Mouse (Mus musculus): ENCODE measurements at regions not wholly inside any gene's neighbourhood (a gene's known extent, or its start where the extent isn't known, plus 50 kb on each side); places are given as distances from the start of the nearest gene placed in this dataset.

GRCm38 (mm10) chr7:58399651-58400050, 256.3 kb upstream of the Atp10a start:
- peak overlapping the region; percentile 69 for H3K4me2 ChIP-seq (replicated peaks)
- H3K9me3 ChIP-seq (ENCODE audit: control insufficient read depth, low read length): no peaks in the 10 kb centered on the region
- ATAC-seq (ENCODE audit: low FRiP score) (no peak), DNase-seq (ENCODE audit: low spot score) (no peak)
- peak overlapping the region; percentile 51 for H3K9ac ChIP-seq
- H3K36me3 ChIP-seq (replicated peaks; ENCODE audit: control insufficient read depth, insufficient read depth): no peaks in the 10 kb centered on the region
- peak overlapping the region; percentile 71 for H3K27ac ChIP-seq
- H3K27me3 ChIP-seq (ENCODE audit: control insufficient read depth, insufficient read depth, low read length): no peaks in the 10 kb centered on the region
- 40% methylated on average over 5 of the region's 5 CpGs for WGBS
- H3K4me1 ChIP-seq (replicated peaks; ENCODE audit: control insufficient read depth, insufficient read depth, low read length): peaks cover 16% of the 10 kb centered on the region
- peak overlapping the region; percentile 52 for H3K4me3 ChIP-seq (replicated peaks; ENCODE audit: low read length)

DNA sequence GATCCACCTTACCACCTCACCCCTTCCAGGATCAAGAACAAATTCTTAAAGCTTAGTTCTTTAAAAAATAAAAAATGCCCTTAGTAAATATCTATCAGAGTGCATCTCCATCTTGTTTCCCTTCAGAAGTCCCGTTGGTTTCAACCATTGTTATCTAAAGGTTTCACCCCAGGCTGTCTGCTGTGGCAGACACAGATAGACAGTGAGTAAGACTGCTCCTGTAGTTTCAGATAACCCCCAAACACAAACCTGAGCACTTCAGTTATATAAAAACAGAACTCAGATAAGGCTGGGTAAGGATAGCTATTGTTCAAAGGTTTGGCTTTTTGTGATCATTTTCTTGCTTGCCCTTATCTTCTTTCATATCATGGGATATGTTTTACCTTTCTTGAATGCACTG, 255.4 kb upstream of the Atp10a start:
- no peak for DNase-seq (ENCODE audit: low spot score)
- WGBS: 90% methylated on average over 1 of the region's 1 CpGs
- no peak overlapping the region for H3K4me3 ChIP-seq (replicated peaks; ENCODE audit: low read length)
- H3K4me2 ChIP-seq (replicated peaks): no peak overlapping the region
- H3K36me3 ChIP-seq (replicated peaks; ENCODE audit: control insufficient read depth, insufficient read depth): no peaks in the 10 kb centered on the region
- H3K9ac ChIP-seq: no peak overlapping the region
- H3K27ac ChIP-seq: no peak overlapping the region
- H3K9me3 ChIP-seq (ENCODE audit: control insufficient read depth, low read length): no peaks in the 10 kb centered on the region
- H3K4me1 ChIP-seq (replicated peaks; ENCODE audit: control insufficient read depth, insufficient read depth, low read length): peaks cover 16% of the 10 kb centered on the region
- no peaks in the 10 kb centered on the region for H3K27me3 ChIP-seq (ENCODE audit: control insufficient read depth, insufficient read depth, low read length)
- ATAC-seq (ENCODE audit: low FRiP score): no peak

- DNase-seq (ENCODE audit: low spot score) (no peak), ATAC-seq (ENCODE audit: low FRiP score) (no peak)
- Histone ChIP-seq H3K9me3 (ENCODE audit: control insufficient read depth, low read length) (no peaks in the 10 kb centered on the region), H3K4me3 (replicated peaks; ENCODE audit: low read length) (no peak overlapping the region), H3K9ac (no peak overlapping the region), H3K27me3 (ENCODE audit: control insufficient read depth, insufficient read depth, low read length) (no peaks in the 10 kb centered on the region), H3K27ac (no peak overlapping the region), H3K36me3 (replicated peaks; ENCODE audit: control insufficient read depth, insufficient read depth) (no peaks in the 10 kb centered on the region), H3K4me1 (replicated peaks; ENCODE audit: control insufficient read depth, insufficient read depth, low read length) (no peaks in the 10 kb centered on the region), H3K4me2 (replicated peaks) (no peak overlapping the region)
- 73% methylated on average over 2 of the region's 2 CpGs for WGBS
Observed at GRCm38 (mm10) chr7:58436888-58437625, 218.9 kb upstream of the Atp10a start.

DNA sequence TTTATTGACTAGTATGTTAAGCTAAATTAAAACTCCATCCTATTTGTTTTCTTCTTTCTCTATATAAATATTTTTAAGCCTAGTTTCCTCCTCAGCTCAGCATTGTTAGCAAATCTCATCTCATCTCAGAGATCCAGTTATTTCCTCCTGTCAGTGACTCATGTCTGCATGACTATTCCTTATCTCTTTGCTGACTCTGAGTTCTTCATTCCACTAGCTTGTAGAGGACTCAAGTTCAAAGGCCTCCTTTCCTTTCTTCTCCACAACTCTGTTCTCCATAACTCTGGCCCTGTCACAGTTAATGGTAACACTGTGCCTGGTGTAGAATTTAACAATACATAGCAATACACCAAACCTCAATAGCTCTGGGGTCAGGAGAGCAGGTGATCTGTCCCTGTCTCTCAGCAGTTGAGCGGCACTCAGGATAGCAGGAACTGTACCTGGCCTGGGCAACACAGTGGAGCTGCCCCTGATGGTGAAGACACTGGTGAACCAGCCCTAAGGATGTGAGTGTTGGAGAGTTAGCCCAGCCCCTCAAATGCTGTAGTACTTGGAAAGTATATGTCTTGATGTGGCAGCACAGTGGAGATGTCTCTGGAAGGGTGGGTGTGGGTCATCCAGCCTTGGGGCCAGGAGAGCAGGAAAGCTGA, 213.3 kb upstream of the Atp10a start:
- DNase-seq (ENCODE audit: low spot score): no peak
- no peak for ATAC-seq (ENCODE audit: low FRiP score)
- no peaks in the 10 kb centered on the region for H3K27me3 ChIP-seq (ENCODE audit: control insufficient read depth, insufficient read depth, low read length)
- no peak overlapping the region for H3K4me3 ChIP-seq (replicated peaks; ENCODE audit: low read length)
- no peak overlapping the region for H3K27ac ChIP-seq
- no peaks in the 10 kb centered on the region for H3K9me3 ChIP-seq (ENCODE audit: control insufficient read depth, low read length)
- WGBS: 97% methylated on average over 1 of the region's 1 CpGs
- no peaks in the 10 kb centered on the region for H3K36me3 ChIP-seq (replicated peaks; ENCODE audit: control insufficient read depth, insufficient read depth)
- no peak overlapping the region for H3K9ac ChIP-seq
- H3K4me1 ChIP-seq (replicated peaks; ENCODE audit: control insufficient read depth, insufficient read depth, low read length): no peaks in the 10 kb centered on the region
- H3K4me2 ChIP-seq (replicated peaks): no peak overlapping the region

GRCm38 (mm10) chr7:58443297-58443696, 212.7 kb upstream of the Atp10a start:
- Histone ChIP-seq H3K27me3 (ENCODE audit: control insufficient read depth, insufficient read depth, low read length) (no peaks in the 10 kb centered on the region), H3K36me3 (replicated peaks; ENCODE audit: control insufficient read depth, insufficient read depth) (no peaks in the 10 kb centered on the region), H3K4me3 (replicated peaks; ENCODE audit: low read length) (no peak overlapping the region), H3K4me2 (replicated peaks) (no peak overlapping the region), H3K27ac (no peak overlapping the region), H3K4me1 (replicated peaks; ENCODE audit: control insufficient read depth, insufficient read depth, low read length) (no peaks in the 10 kb centered on the region), H3K9me3 (ENCODE audit: control insufficient read depth, low read length) (no peaks in the 10 kb centered on the region), H3K9ac (no peak overlapping the region)
- 83% methylated on average over 3 of the region's 3 CpGs for WGBS
- no peak for DNase-seq (ENCODE audit: low spot score)
- ATAC-seq (ENCODE audit: low FRiP score): no peak

DNA sequence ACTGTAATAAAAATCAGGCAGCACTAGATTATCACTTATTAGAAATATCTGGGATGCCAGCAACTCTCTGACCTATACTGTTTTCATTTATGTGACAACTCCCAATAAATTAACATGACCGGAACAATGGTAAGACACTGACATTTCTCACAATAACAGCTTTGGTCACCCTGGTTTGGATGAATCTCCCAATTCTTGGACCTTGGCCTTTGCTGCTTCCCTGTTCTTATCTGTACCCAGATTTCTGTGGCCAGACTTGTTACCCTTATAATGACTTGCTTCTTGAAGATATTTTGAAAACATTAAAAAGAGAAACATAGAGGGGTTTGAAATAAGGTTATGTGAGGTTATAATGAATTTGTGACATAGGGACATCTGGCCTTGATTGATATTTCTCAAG, 210.2 kb upstream of the Atp10a start:
- Histone ChIP-seq H3K9ac (no peak overlapping the region), H3K27me3 (ENCODE audit: control insufficient read depth, insufficient read depth, low read length) (no peaks in the 10 kb centered on the region), H3K4me3 (replicated peaks; ENCODE audit: low read length) (no peak overlapping the region), H3K27ac (no peak overlapping the region), H3K36me3 (replicated peaks; ENCODE audit: control insufficient read depth, insufficient read depth) (no peaks in the 10 kb centered on the region), H3K4me2 (replicated peaks) (no peak overlapping the region), H3K9me3 (ENCODE audit: control insufficient read depth, low read length) (no peaks in the 10 kb centered on the region), H3K4me1 (replicated peaks; ENCODE audit: control insufficient read depth, insufficient read depth, low read length) (no peaks in the 10 kb centered on the region)
- 92% methylated on average over 1 of the region's 1 CpGs for WGBS
- no peak for DNase-seq (ENCODE audit: low spot score)
- no peak for ATAC-seq (ENCODE audit: low FRiP score)

GRCm38 (mm10) chr7:58446261-58446660, 209.7 kb upstream of the Atp10a start:
- no peaks in the 10 kb centered on the region for H3K27me3 ChIP-seq (ENCODE audit: control insufficient read depth, insufficient read depth, low read length)
- no peaks in the 10 kb centered on the region for H3K9me3 ChIP-seq (ENCODE audit: control insufficient read depth, low read length)
- no peaks in the 10 kb centered on the region for H3K36me3 ChIP-seq (replicated peaks; ENCODE audit: control insufficient read depth, insufficient read depth)
- no peak overlapping the region for H3K4me3 ChIP-seq (replicated peaks; ENCODE audit: low read length)
- no peak overlapping the region for H3K4me2 ChIP-seq (replicated peaks)
- H3K4me1 ChIP-seq (replicated peaks; ENCODE audit: control insufficient read depth, insufficient read depth, low read length): no peaks in the 10 kb centered on the region
- H3K9ac ChIP-seq: no peak overlapping the region
- no peak overlapping the region for H3K27ac ChIP-seq
- no peak for ATAC-seq (ENCODE audit: low FRiP score)
- DNase-seq (ENCODE audit: low spot score): no peak

GRCm38 (mm10) chr7:58448727-58449126, 207.2 kb upstream of the Atp10a start:
- 73% methylated on average over 3 of the region's 3 CpGs for WGBS
- Histone ChIP-seq H3K4me2 (replicated peaks) (no peak overlapping the region), H3K9me3 (ENCODE audit: control insufficient read depth, low read length) (peaks cover 4% of the 10 kb centered on the region; the same call in 1 of the 2 replicates), H3K4me1 (replicated peaks; ENCODE audit: control insufficient read depth, insufficient read depth, low read length) (no peaks in the 10 kb centered on the region), H3K27ac (no peak overlapping the region), H3K36me3 (replicated peaks; ENCODE audit: control insufficient read depth, insufficient read depth) (no peaks in the 10 kb centered on the region), H3K9ac (no peak overlapping the region), H3K4me3 (replicated peaks; ENCODE audit: low read length) (no peak overlapping the region), H3K27me3 (ENCODE audit: control insufficient read depth, insufficient read depth, low read length) (no peaks in the 10 kb centered on the region)
- no peak for ATAC-seq (ENCODE audit: low FRiP score)
- no peak for DNase-seq (ENCODE audit: low spot score)

DNA sequence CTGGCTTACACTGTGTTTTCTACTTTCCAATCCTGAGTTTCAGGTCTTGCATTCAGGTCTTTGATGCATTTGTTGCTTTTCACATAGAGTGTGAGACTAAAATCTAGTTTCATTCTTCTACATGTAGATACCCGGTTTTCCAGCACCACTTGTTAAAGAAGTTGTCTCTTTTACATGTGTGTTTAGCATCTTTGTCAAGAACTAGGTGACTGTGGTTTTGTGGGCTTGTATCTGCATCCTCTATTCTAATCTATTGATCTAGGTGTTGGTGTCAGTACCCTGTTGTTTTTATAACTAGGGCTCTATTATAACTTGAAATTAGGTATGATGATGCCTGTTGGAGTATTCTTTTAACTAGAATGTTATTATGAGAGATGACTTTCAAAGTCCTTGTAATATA, 204.0 kb upstream of the Atp10a start:
- DNase-seq (ENCODE audit: low spot score): no peak
- Histone ChIP-seq H3K27me3 (ENCODE audit: control insufficient read depth, insufficient read depth, low read length) (no peaks in the 10 kb centered on the region), H3K36me3 (replicated peaks; ENCODE audit: control insufficient read depth, insufficient read depth) (no peaks in the 10 kb centered on the region), H3K9ac (no peak overlapping the region), H3K4me3 (replicated peaks; ENCODE audit: low read length) (no peak overlapping the region), H3K4me2 (replicated peaks) (no peak overlapping the region), H3K27ac (no peak overlapping the region), H3K4me1 (replicated peaks; ENCODE audit: control insufficient read depth, insufficient read depth, low read length) (no peaks in the 10 kb centered on the region), H3K9me3 (ENCODE audit: control insufficient read depth, low read length) (peaks cover 6% of the 10 kb centered on the region; the same call in 1 of the 2 replicates)
- WGBS: 73% methylated on average over 1 of the region's 1 CpGs
- ATAC-seq (ENCODE audit: low FRiP score): no peak

All from hindbrain, embryonic 14.5 days (tissue).